Mouse (Mus musculus): ENCODE measurements around the gene Rufy1.

DNA sequence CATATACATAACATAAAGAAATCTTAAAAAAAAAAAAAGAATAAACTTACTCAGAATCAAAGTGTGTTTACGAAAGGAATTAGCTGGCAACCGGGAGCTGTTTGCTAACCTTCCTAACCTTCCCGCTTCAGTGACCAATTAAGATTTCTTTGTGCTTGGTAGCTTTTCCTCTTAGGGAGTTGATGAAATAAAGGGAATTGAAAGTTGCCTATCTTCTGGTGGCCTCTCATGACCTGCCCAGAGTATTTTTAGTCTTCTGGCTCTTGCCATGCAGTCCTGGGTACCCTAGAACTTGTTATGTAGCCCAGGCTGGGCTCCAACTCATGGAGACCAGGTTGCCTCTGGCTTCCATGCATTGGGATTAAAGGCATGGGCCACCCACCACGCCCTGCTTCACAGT is 85.4 kb downstream of the Rufy1 start:
- TF ChIP-seq POLR2A (IDR thresholded peaks at IDR 0.05; ENCODE audit: control insufficient read depth, extremely low read depth, insufficient read depth, low read length, poor library complexity) (no peak), CTCF (IDR thresholded peaks at IDR 0.05; ENCODE audit: borderline replicate concordance, control insufficient read depth, extremely low read depth, insufficient read depth, low read length, poor library complexity) (no peak)
